11 mouse cellular contexts compared by ENCODE assay signal in genomic region chr8:11730271-11730940, GRCm38 (mm10). TPM values are rescaled to one million over a fixed set of nuclear protein-coding genes. Genes with fewer than 3 reads are reported as not detected.
DNase-seq lines count a peak whose midpoint lies in the region; ATAC-seq and TF ChIP-seq lines count a peak whose summit lies in the region.
"Had no signal": no experiment of that assay in that cellular context is flagged by ENCODE, and none has a peak within 500 bp of the region (broad histone marks: within the 10 kb centered on the region; RNA-seq: fewer than 3 reads in every experiment).

No protein-coding gene starts in this region.

- H3K36me3 ChIP-seq in kidney, adult 2 months (ENCODE audit: control insufficient read depth, insufficient read depth, low read length) = no peaks in the 10 kb centered on the region
- no peaks in the 10 kb centered on the region for H3K36me3 ChIP-seq in kidney, embryonic 15.5 days
- H3K36me3 ChIP-seq in forebrain, embryonic 11.5 days (ENCODE audit: control insufficient read depth, insufficient read depth, low read length) = no peaks in the 10 kb centered on the region; the same call in 1 of the 2 replicates
- H3K36me3 ChIP-seq in neural tube, embryonic 12.5 days = peaks cover 15% of the 10 kb centered on the region; the same call in 1 of the 2 replicates

- no peaks in the 10 kb centered on the region for H3K27me3 ChIP-seq in kidney, adult 2 months (replicated peaks; ENCODE audit: control insufficient read depth, insufficient read depth, low read length)
- H3K27me3 ChIP-seq in kidney, embryonic 15.5 days = peaks cover 60% of the 10 kb centered on the region
- peaks cover 5% of the 10 kb centered on the region; the same call in 1 of the 2 replicates for H3K27me3 ChIP-seq in forebrain, embryonic 11.5 days (ENCODE audit: control insufficient read depth, insufficient read depth, low read length)
- H3K27me3 ChIP-seq in neural tube, embryonic 12.5 days (replicated peaks) = no peaks in the 10 kb centered on the region

- DNase-seq in kidney, adult 2 months = peak; percentile 89
- no peak for DNase-seq in forebrain, embryonic 11.5 days (ENCODE audit: low spot score)
- DNase-seq in kidney, postnatal 14 days = peak; percentile 65
- DNase-seq in urinary bladder, adult 2 months (ENCODE audit: low spot score) = no peak
- DNase-seq in frontal cortex, adult 2 months (ENCODE audit: extremely low spot score in 1 of 2, low spot score in 1 of 2) = no peak
- no peak for DNase-seq in left cerebral cortex, adult 11 months (ENCODE audit: low spot score)
- DNase-seq: gastrocnemius, postnatal 36 days; thymus, adult 2 months had no signal

- H3K9ac ChIP-seq in kidney, embryonic 15.5 days = no peak overlapping the region
- H3K9ac ChIP-seq in forebrain, embryonic 11.5 days (ENCODE audit: low read length) = peak overlapping the region; percentile 1
- peak overlapping the region; percentile 89; the same call in 1 of the 2 replicates for H3K9ac ChIP-seq in neural tube, embryonic 12.5 days
- H3K9ac ChIP-seq: liver, embryonic 14.5 days had no signal

- no peaks in the 10 kb centered on the region for H3K9me3 ChIP-seq in kidney, embryonic 15.5 days (replicated peaks)
- no peaks in the 10 kb centered on the region for H3K9me3 ChIP-seq in forebrain, embryonic 11.5 days (ENCODE audit: control insufficient read depth, low read length)
- no peaks in the 10 kb centered on the region for H3K9me3 ChIP-seq in neural tube, embryonic 12.5 days

- TF ChIP-seq CTCF in kidney, adult 2 months (conservative IDR thresholded peaks at IDR 0.05; ENCODE audit: insufficient read depth, insufficient read length, low read depth, low read length) = no peak

- peaks cover 5% of the 10 kb centered on the region; the same call in 1 of the 2 replicates for H3K4me1 ChIP-seq in kidney, adult 2 months (ENCODE audit: control insufficient read depth, insufficient read depth, low read length)
- H3K4me1 ChIP-seq in kidney, embryonic 15.5 days = peaks cover 17% of the 10 kb centered on the region
- peaks cover 13% of the 10 kb centered on the region for H3K4me1 ChIP-seq in forebrain, embryonic 11.5 days (replicated peaks; ENCODE audit: control insufficient read depth, insufficient read depth, low read length)
- H3K4me1 ChIP-seq in neural tube, embryonic 12.5 days = peaks cover 28% of the 10 kb centered on the region

- no peak overlapping the region for H3K4me2 ChIP-seq in kidney, embryonic 15.5 days
- H3K4me2 ChIP-seq in forebrain, embryonic 11.5 days (ENCODE audit: low read depth, low read length, severe bottlenecking) = peak overlapping the region; percentile 3; the same call in 1 of the 2 replicates
- peak overlapping the region; percentile 78 for H3K4me2 ChIP-seq in neural tube, embryonic 12.5 days (replicated peaks)

- ATAC-seq in kidney, embryonic 15.5 days (replicated peaks; ENCODE audit: low FRiP score) = no peak
- no peak for ATAC-seq in forebrain, embryonic 11.5 days (replicated peaks; ENCODE audit: low FRiP score)
- ATAC-seq in neural tube, embryonic 12.5 days (ENCODE audit: low FRiP score, low read depth) = no peak

- TF ChIP-seq POLR2A in kidney, adult 2 months (IDR thresholded peaks at IDR 0.05; ENCODE audit: low read depth, low read length) = no peak

- 59% methylated on average over 12 of the region's 12 CpGs for WGBS in kidney, adult 2 months
- 69% methylated on average over 12 of the region's 12 CpGs for WGBS in kidney, embryonic 15.5 days
- WGBS in forebrain, embryonic 11.5 days = 64% methylated on average over 12 of the region's 12 CpGs
- WGBS in neural tube, embryonic 12.5 days = 65% methylated on average over 12 of the region's 12 CpGs

- H3K4me3 ChIP-seq in kidney, adult 2 months (ENCODE audit: insufficient read depth, low read depth, low read length) = no peak overlapping the region
- H3K4me3 ChIP-seq in kidney, embryonic 15.5 days (replicated peaks) = no peak overlapping the region
- no peak overlapping the region for H3K4me3 ChIP-seq in forebrain, embryonic 11.5 days (ENCODE audit: low read depth, low read length)
- H3K4me3 ChIP-seq in neural tube, embryonic 12.5 days = 0 out of 2 replicates have a peak overlapping the region, but pooled peaks have one; percentile 15

- no peak overlapping the region for H3K27ac ChIP-seq in kidney, adult 2 months (ENCODE audit: insufficient read depth, low read depth, low read length)
- no peak overlapping the region for H3K27ac ChIP-seq in kidney, embryonic 15.5 days
- H3K27ac ChIP-seq in forebrain, embryonic 11.5 days (ENCODE audit: low read depth, low read length) = no peak overlapping the region
- H3K27ac ChIP-seq in neural tube, embryonic 12.5 days = no peak overlapping the region
- H3K27ac ChIP-seq: liver, embryonic 14.5 days had no signal

RNA-seq across cellular contexts. Expression of gene Arhgef7, which starts 2.9 kb away (rescaled TPM):
- 49.3 and 49.6 TPM in 2 replicates for polyA plus RNA-seq in kidney, adult 2 months (2012; rRNA removed)
- polyA plus RNA-seq in kidney, embryonic 15.5 days (2015; fragmentation: Nextera tagmentation; extraction: Ambion mirVana) = 38.6 and 40.1 TPM in 2 replicates
- polyA plus RNA-seq in forebrain, embryonic 11.5 days (2014; fragmentation: Nextera tagmentation; extraction: Ambion mirVana) = 81.9 and 87.3 TPM in 2 replicates
- polyA plus RNA-seq in neural tube, embryonic 12.5 days (2016; fragmentation: Nextera tagmentation; extraction: Ambion mirVana) = 79.0 and 83.7 TPM in 2 replicates
- 31.5 and 43.8 TPM in 2 replicates for polyA plus RNA-seq in urinary bladder, adult 2 months (2012; rRNA removed)
- 85.1 and 92.8 TPM in 2 replicates for polyA plus RNA-seq in frontal cortex, adult 2 months (2012; rRNA removed)

RNA-seq across cellular contexts. Expression of gene 1700016D06Rik, which starts 29.5 kb away (rescaled TPM):
- polyA plus RNA-seq in kidney, adult 2 months (2012; rRNA removed) = not detected in 2 replicates
- not detected in 2 replicates for polyA plus RNA-seq in kidney, embryonic 15.5 days (2015; fragmentation: Nextera tagmentation; extraction: Ambion mirVana)
- polyA plus RNA-seq in forebrain, embryonic 11.5 days (2014; fragmentation: Nextera tagmentation; extraction: Ambion mirVana) = not detected in 2 replicates
- not detected in 2 replicates for polyA plus RNA-seq in neural tube, embryonic 12.5 days (2016; fragmentation: Nextera tagmentation; extraction: Ambion mirVana)
- not detected in 2 replicates for polyA plus RNA-seq in urinary bladder, adult 2 months (2012; rRNA removed)
- not detected in 2 replicates for polyA plus RNA-seq in frontal cortex, adult 2 months (2012; rRNA removed)
- polyA plus RNA-seq: liver, embryonic 14.5 days; thymus, adult 2 months had no signal

Comparison
In these comparisons a context has a peak if more than half of its experiments do, and no peak if none do; other contexts are left out.
1. DNase-seq: peak in kidney, adult 2 months (single experiment) and kidney, postnatal 14 days (single experiment); none in forebrain, embryonic 11.5 days (single experiment), urinary bladder, adult 2 months (single experiment), frontal cortex, adult 2 months (0 of 2) and left cerebral cortex, adult 11 months (single experiment).